Mouse (Mus musculus) heart, postnatal 36 days (tissue): ENCODE data around the gene Tlr5. TPM values are rescaled to one million over a fixed set of nuclear protein-coding genes. Genes with fewer than 3 reads are reported as not detected.
A peak's percentile ranks its signal among the peaks of the same experiment; 100 is the strongest.

ENCODE experiments used
- DNase-seq, 2 experiments: peaks; one replicate each; pipeline ENCODE4 v3.0.0; 2021 to 2022
- intact Hi-C: fragments of 180-260 bp; cut with DNase I; formaldehyde crosslinking; loops from one replicate; pipeline ENCODE4 v1.15.1; 2025
- total RNA-seq, 2 experiments: library from RNA; stranded (reverse); gene quantifications; 2 replicates each; pipeline ENCODE4 v1.2.3; 2021

Gene Tlr5
- 1 to 10 TPM; 1.4 TPM for total RNA-seq

GRCm38 (mm10) chr1:182954287-182955046, at the start of gene Tlr5:
TSS of gene Tlr5 (plus strand) at chr1:182954788.
- intact Hi-C loops = loop anchor here (5.0 kb wide), 2 partner anchors 47 to 297 kb away; no protein-coding TSS in a partner anchor
- DNase-seq = peak; percentile 66 to 67

- intact Hi-C loops = loop anchor here (5.0 kb wide), 1 partner anchor 52 kb away; no protein-coding TSS in a partner anchor
- no peak for DNase-seq
These were observed 48.9 kb upstream of the Tlr5 start for GRCm38 (mm10) chr1:182905669-182906068.

GRCm38 (mm10) chr1:182908050-182909036, 46.2 kb upstream of the Tlr5 start:
- intact Hi-C loops = loop anchor here (5.0 kb wide), 1 partner anchor 49 kb away; no protein-coding TSS in a partner anchor

GRCm38 (mm10) chr1:182909066-182909465, 45.5 kb upstream of the Tlr5 start:
- intact Hi-C loops = loop anchor here (5.0 kb wide), 1 partner anchor 48 kb away; no protein-coding TSS in a partner anchor

More at GRCm38 (mm10) chr1:182908050-182909036, 46.2 kb upstream of the Tlr5 start:
- peak; percentile 88 for DNase-seq

GRCm38 (mm10) chr1:182909596-182909995, 45.0 kb upstream of the Tlr5 start:
- no peak for DNase-seq
- intact Hi-C loops = loop anchor here (5.0 kb wide), 1 partner anchor 48 kb away; no protein-coding TSS in a partner anchor

More at GRCm38 (mm10) chr1:182909066-182909465, 45.5 kb upstream of the Tlr5 start:
- DNase-seq = no peak

- DNase-seq = no peak
- intact Hi-C loops = no loop called here
These were observed 42.0 kb upstream of the Tlr5 start for GRCm38 (mm10) chr1:182912591-182912990.

- no peak for DNase-seq
- intact Hi-C loops = no loop called here
These were observed 40.3 kb upstream of the Tlr5 start for GRCm38 (mm10) chr1:182914121-182914908.

GRCm38 (mm10) chr1:182916166-182916565, 38.4 kb upstream of the Tlr5 start:
- intact Hi-C loops = no loop called here
- no peak for DNase-seq

GRCm38 (mm10) chr1:182918718-182919346, 35.8 kb upstream of the Tlr5 start:
- intact Hi-C loops = no loop called here
- DNase-seq = no peak

GRCm38 (mm10) chr1:182922824-182923223, 31.8 kb upstream of the Tlr5 start:
- intact Hi-C loops = no loop called here
- DNase-seq = no peak

GRCm38 (mm10) chr1:182926465-182926864, 28.1 kb upstream of the Tlr5 start:
- DNase-seq = no peak

GRCm38 (mm10) chr1:182927878-182928851, 26.4 kb upstream of the Tlr5 start:
- intact Hi-C loops = no loop called here

More at GRCm38 (mm10) chr1:182926465-182926864, 28.1 kb upstream of the Tlr5 start:
- intact Hi-C loops = no loop called here

GRCm38 (mm10) chr1:182935469-182935868, 19.1 kb upstream of the Tlr5 start:
- intact Hi-C loops = no loop called here
- DNase-seq = no peak

More at GRCm38 (mm10) chr1:182927878-182928851, 26.4 kb upstream of the Tlr5 start:
- no peak for DNase-seq

- intact Hi-C loops = no loop called here
- DNase-seq = no peak
These were observed 17.0 kb upstream of the Tlr5 start for GRCm38 (mm10) chr1:182937486-182938120.

GRCm38 (mm10) chr1:182941921-182942320, 12.7 kb upstream of the Tlr5 start:
- no peak for DNase-seq
- intact Hi-C loops = no loop called here

- intact Hi-C loops = no loop called here
- no peak for DNase-seq
These were observed 10.7 kb upstream of the Tlr5 start for GRCm38 (mm10) chr1:182943911-182944310.

- DNase-seq = no peak
- intact Hi-C loops = no loop called here
These were observed 9.9 kb upstream of the Tlr5 start for GRCm38 (mm10) chr1:182944638-182945037.

- intact Hi-C loops = no loop called here
- DNase-seq = no peak
These were observed 9.0 kb upstream of the Tlr5 start for GRCm38 (mm10) chr1:182945561-182945960.
